Mouse (Mus musculus) embryo, embryonic 10.5 days (tissue): Measurements from ENCODE around the gene Eci1.
"Not testable (repeated sequence)": the region's sequence is repeated elsewhere in the genome, so short reads cannot be mapped to it uniquely, and the experiment has no call there.

Source experiments
- DNase-seq: peaks from one replicate; pipeline ENCODE4 v3.0.0-alpha.2; 2015; ENCODE audit warnings: low spot score

Gene Eci1

DNA sequence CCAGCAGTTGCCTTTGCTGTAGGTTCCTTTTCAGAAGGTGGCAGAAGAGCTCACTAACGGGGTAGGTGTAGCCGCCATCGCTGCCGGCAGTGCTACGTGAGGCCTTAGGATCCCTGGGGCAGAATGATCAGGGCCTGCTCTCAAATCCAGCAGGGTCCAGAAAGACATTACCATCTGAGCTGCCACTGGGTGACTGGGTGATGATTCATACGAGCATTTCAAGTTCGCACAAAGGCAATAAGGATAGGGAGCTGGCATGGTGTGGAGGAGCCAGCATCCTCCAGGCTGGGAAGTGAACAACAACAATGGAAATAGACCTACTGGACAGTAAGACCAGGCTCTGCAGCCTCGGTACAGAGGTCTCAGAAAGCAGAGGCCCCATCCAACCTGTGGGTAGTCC, 13.9 kb downstream of the Eci1 start:
- no peak for DNase-seq

DNA sequence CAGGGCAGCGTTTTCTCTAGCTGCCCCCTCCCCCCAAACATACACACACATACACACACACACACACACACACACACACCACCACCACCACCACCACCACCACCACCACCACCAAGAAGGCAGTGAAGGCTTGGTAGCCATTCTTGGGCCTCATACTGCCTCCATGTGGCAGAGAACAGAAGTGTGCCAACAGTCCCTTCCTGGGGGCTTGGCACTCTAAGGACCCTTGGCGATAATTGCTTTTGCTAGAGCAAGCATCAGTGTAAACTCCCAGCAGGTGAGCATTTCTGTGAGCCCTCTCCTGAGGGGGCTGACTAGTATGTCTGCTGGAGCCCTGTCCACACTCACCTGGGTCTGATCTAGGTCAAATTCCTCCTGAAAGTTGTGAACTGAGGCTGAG, 14.7 kb downstream of the Eci1 start:
- DNase-seq = peak; percentile 33

DNA sequence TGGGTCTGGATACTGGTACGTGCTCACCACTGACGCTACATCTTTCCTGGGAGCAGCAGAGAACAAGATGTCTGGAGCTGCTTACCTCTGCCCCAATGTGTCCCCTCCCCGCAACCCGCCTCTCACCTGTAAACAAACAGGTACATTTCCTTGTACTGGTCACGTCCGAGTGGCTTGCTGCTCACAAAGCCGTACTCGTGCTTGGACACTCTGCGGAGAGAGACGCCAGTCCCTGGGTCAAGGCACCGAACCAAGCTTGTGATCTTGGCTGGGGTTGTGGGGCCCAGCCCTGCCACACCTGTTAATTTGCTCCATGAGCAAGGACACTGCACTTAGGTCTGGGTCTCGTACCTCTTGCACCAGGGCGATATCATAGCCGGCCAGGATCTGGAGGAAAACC, 15.7 kb downstream of the Eci1 start:
- no peak for DNase-seq

DNA sequence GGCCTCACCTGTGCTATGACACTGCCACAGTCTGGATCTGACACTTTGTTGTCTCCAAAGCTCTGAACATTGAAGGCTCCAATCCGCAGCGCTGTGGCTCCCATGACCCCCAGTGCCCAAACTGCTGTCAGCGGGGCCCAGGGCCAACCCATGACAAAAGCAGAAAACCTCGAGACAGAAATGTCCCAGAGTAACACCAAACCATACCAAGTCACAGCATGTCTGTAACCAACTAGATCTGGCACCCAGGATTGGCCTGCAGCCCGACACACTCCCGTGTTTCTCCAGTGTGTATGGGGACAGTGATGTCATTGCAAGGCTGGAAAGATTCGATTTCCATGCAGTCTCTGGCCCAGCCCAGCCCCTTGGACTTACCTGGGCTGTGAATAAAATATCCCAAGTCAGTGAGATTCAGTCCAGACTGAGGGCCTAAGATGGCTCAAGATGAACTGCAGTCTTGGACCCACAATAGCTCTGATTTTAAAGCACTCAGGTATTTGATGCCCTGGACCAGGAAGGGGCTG, 16.3 kb downstream of the Eci1 start, which contains the start of gene Dnase1l2:
Gene Dnase1l2 (minus strand): TSS at position 474 of the 524 bp plus-strand sequence.
- no peak for DNase-seq

DNA sequence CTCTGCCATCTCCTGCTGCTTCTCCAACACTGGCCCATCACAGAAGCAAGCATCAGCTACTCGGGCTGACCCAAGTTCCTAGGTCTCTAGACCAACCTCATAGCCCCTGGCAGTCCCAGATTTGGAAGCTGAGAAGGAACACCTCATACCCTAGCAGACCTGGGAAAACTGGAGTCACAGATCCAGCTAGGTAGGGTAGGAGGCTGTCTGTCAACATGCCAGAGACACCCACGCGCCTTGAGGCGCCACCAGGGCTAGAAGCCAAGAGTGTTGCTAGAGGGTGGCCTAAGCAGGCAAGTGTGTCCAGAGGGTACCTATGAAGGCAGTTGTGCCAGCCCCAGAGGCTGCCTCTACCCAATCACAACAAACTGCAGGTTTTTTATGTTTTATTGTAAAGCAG, 17.0 kb downstream of the Eci1 start:
- DNase-seq = no peak

DNA sequence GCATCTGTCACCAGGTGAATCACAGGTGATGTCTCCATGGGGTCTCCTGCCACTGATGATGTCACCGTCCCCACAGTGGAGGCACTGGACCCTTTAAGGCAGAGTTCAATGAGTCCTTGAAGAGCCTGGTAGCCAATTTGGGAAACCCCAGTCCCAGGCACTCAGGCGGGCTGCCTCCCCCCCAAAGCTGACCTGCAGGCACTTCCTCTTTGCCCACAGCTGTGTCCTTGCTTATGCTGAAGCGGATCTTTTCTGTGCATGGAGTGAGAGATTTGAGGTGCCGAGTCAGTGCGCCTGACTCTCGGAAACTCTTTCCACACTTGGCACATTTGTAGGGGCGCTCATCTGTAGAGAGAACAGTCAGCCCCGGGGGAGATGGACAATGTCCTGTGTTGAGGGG, 20.1 kb downstream of the Eci1 start:
- DNase-seq = no peak

DNA sequence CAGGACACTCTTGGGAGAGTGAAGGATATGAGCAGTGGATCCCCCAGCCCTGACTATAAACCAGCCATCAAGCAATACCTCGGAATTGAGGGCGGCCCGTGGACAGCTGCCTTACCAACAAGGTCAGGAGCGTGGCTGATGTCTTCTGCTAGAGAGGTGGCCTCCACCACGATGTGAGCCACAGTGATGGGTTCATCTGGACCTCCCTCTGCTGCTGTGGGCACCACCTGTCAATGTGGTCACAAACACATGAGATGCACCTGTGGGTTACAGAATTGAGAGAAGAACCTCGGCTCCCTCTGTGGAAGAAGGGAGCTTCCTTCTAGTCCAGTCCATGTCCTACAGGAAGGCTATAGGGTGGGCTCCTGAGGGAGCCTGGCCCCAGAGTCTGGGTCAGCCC, 23.1 kb downstream of the Eci1 start:
- no peak for DNase-seq

DNA sequence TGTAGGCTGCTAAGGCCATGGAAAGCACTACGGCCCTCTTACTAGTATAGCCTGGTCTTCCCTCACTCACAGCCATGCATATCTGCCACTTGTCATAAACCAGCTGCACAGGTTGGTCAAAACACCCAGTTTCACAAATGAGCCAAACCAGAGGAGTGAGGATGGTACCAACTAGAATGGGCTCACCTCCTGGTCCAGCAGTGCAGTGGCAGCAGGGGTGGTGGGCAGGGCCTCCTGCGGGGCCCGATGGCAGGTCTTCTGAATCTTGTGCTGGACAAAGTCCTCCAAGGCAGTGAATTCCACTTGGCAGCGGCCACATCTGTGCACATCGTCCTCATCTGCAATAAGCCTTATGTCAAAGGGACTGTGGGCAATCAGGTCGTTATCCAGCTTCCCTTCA, 24.8 kb downstream of the Eci1 start:
- DNase-seq = no peak

DNA sequence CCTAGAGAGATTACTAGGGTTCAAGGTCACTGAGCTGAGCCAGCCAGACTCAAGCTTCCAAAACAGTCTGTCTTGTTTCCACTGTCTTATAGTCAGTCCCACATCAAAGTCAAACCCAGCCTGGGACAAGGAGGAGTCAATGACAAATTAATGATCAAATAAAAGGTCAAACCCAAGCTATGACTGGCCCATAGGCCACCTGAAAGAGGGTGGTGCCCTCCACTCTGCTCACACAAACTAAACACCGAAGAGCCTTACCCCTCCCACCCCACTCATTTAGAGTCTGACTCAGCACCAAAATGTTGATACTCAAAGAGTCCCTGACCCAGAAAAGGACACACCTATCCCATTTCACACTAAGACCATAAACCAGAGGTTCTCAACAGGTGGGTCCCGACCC, 26.9 kb downstream of the Eci1 start:
- no peak for DNase-seq

DNA sequence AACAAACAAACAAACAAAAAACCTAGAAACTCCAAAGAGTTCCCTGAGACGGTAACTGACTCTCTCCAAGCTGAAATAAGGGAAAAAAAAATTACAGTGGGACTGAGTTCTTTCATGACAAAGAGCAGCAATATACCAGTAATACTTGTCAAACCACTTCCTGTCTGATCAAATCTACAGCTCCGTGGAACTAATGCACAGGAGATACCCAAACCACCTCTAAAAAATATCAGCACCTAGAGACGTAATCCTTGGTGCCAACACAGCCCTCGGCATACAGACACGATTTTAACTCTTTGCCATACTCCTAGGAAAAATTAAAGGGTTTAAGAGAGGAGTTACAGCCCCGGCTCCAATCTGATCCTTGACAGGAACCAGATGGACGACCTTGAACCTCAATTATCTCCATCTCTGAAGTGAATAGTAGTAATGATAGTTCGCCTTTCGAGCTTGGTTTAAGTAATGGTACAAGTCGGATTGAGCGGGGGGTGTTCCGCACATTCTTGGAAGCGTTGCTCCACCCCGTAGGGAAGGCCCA, 27.8 kb downstream of the Eci1 start:
- no peak for DNase-seq

DNA sequence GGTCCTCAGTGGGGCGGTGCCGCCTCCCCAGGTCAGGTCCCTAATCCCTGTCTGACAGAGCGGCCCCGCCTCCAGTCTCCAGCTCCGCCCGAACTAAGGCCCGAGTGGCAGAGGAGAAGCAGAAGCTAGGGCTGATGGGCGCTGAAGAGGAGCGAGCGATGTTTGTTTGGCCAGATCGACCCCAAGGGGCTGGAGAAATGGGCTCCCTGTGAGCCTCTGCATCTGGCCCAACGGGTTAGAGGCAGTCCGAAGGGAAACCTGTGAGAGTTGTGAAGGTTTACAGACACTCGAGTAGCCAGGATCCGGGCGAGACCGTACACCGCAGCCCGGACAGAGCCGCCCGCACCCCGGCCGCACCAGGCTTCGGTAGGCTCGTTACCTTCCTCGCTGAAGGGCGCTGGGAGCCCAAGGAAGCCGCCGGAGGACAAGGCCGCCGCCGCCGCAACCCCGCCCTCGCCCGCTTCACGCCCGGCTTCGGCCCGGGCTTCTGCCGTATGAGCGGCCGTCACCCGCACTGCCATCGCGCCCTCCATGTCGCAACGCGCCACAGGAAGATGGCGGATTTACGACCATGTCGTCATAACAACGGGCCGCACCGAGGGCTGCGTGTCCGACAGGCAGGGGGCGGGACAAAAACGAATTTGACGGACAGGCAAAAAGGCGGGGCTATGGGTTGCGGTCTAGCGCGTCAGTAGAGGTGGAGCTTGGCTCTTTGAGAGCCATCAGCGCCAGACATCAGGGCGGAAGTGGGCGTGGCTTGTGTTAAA, 28.5 kb downstream of the Eci1 start:
- peak; percentile 100 for DNase-seq

DNA sequence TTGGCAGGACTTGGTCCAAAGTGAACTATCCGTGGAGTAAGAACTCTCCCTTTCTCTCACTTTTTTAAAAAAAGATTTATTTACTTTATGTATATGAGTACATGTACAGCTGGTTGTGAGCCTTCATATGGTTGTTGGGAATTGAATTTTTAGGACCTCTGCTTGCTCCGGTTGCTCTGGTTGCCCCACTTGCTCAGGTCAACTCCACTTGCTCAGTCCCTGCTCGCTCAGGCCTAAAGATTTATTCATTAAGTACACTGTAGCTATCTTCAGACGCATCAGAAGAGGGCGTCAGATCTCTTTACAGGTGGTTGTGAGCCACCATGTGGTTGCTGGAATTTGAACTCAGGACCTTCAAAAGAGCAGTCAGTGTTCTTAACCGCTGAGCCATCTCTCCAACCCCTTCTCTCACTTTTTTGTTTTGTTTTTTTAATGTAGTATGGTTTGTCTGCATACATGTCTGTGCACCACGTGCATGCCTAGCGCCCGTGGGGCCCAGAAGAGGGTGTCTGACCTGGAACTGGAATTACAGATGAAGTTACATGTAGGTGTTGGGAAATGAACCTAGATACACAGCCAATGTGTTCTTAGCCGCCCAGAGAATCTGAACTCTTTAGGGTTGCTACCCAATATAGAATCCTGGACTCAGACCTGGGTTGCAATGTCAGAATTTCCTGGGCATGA, 29.2 kb downstream of the Eci1 start:
- DNase-seq = not testable (repeated sequence)

DNA sequence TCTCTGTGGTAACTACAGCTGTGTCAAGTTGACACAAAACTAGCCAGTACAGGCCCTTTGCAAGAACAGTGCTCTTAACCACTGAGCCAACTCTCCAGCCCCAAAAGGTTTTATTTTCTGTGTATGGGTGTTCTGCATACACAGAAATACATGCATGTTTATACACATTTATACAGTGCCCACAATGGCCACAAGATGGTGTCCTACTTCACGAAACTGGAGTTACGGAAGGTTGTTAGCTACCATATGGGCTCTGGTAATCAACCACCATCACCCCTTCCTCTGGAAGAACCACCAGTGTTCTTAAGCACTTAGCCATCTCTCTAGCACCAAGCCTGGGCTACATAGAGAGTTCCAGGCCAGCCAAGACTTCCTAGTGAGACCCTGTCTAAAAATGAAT, 35.1 kb downstream of the Eci1 start:
- peak; percentile 59 for DNase-seq

DNA sequence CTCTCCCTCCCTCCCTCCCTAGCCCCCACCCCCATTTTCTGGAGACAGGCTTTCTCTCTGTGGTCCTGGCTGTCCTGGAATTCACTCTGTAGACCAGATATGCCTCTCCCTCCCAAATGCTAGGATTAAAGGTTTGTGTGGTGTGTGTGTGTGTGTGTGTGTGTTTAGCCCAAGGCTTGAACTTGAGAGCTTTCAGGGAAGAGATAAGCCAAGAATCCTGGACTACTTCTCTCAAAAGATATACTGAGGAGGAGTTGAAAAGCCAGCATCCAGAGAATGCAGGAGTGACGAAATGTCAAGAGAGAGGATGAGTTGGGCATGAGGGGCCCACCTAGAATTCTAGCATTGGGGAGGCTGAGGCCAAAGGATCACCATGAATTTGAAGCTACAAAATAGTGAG, 36.5 kb downstream of the Eci1 start:
- no peak for DNase-seq

DNA sequence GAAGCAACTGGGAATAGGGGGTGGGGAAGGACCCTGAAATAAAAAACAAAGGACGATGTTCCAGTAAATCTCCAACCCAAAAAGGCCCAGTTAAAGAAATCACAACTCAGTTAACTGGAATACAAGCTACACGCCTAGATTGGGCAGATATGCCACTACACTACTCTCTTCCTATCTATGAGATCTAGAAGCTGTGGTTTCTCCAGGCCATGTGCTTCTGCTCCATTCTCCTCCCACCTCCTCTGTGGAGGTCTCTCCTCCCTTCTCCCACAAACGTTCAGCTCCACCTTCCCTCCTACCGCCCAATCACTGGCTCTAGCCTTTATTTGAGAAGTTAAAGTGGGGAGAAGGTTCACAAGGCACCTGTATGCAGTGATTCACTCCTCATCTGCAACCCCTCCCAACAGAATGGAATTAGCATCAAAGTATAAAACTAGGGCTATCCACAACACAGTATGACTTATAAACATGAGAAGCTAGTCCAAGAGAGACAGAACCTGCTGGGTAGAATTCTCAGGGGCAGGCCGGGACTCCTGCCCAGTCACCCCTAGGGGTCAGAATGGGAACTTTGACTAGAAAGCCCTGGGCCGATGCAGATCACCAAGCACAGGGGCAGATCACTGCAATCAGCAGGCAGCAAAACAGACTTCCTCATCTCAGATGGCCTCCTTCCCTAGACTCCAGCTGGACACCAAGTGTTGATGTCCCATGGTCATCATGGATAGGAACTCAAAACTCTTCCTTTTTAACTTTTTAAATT, 37.1 kb downstream of the Eci1 start:
- no peak for DNase-seq

DNA sequence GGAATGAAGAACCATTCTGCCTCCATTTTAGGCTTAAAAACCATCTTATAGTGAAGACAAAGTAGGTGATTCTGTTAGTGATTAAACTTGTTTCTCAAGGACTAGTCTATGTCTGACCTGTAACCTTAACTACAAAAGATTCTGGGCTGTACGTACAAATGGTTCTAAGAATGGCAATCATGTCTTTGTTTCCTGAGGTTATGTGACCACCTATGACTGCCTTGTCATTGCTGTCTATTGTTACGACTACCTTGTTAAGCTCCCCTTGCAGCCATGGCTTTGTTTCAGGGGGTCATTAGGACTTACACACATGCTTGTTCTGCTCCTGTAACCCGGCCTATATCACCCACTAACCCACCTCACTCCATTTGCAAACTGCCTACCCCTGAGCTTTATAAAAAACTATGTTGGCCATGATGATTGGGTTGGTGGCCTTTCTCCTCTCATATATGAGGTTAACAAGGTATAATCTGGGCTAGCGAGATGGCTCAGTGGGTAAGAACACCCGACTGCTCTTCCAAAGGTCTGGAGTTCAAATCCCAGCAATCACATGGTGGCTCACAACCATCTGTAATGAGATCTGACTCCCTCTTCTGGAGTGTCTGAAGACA, 42.3 kb downstream of the Eci1 start:
- no peak for DNase-seq

DNA sequence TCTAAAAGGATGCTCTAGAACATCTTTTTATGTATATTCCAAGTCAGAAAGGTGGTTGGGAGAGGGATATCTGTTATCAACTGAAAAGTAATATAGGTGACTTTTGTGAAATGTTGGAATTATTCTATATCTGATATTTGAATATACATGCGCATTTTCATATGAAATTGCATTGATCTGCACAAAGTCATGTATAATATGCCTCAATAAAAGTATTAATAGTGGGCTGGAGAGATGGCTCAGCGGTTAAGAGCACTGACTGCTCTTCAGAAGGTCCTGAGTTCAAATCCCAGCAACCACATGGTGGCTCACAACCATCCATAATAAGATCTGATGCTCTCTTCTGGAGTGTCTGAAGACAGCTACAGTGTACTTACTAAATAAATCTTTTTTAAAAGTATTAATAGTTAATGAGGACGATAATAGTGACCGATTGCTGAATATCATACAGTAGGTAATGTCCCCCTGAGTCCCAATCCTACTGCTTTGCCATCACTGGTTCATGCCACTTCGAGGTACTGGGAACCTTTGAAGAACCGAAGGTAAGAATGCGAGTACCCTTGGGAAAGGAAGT, 43.0 kb downstream of the Eci1 start:
- no peak for DNase-seq

DNA sequence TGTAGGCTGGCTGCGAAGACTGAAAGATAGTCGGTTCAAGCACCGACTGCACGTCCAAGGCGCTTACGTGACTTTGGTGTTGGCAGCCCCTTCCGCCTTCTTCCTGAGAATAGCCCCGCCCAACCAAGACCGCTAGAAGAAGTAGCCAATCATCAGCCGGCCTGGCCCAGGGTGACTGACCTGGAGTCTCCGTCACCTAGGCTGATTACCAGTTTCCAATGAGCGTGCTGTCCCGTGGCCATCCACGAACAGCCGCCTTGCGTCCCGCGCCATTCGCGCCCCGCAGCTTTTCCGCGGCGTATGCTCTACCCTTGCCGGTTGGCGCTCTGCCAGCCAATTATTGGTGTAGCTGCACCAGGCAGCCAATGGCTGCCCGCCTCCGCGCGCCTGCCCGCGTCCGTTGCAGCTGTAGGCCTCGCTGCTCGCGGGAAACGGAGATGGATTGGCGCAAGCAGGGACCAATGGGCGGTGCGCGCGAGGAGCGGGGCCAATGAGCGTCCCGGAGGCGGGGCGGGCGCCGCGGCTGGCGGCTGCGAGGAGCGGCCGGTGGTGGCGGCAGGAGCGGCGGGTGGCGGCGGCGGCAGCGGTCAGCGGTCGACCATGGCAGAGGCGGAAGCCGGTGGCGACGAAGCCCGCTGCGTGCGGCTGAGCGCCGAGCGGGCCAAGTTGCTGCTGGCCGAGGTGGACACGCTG, 43.6 kb downstream of the Eci1 start, which contains the start of the genes E4f1 and Pgp:
Gene E4f1 (minus strand): TSS at position 404 of the 693 bp plus-strand sequence.
Gene Pgp (plus strand): TSS at position 483 of the 693 bp plus-strand sequence.
- peak; percentile 97 for DNase-seq

DNA sequence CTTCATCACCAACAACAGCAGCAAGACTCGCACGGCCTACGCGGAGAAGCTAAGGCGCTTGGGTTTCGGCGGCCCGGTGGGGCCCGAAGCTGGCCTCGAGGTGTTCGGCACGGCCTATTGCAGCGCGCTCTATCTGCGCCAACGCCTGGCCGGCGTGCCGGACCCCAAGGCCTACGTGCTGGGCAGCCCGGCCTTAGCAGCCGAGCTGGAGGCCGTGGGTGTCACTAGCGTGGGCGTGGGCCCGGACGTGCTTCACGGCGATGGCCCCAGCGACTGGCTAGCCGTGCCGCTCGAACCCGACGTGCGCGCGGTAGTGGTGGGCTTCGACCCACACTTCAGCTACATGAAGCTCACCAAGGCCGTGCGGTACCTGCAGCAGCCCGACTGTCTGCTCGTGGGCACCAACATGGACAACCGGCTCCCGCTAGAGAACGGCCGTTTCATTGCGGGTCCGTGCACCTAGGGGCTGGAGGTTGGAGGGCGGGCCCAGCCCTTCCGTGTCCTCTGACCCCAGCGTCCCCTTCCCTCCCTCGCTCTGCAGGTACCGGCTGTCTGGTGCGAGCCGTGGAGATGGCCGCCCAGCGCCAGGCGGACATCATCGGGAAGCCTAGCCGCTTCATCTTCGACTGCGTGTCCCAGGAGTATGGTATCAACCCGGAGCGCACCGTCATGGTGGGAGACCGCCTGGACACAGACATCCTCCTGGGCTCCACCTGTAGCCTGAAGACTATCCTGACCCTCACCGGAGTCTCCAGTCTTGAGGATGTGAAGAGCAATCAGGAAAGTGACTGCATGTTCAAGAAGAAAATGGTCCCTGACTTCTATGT, 44.5 kb downstream of the Eci1 start:
- DNase-seq = peak; percentile 34

DNA sequence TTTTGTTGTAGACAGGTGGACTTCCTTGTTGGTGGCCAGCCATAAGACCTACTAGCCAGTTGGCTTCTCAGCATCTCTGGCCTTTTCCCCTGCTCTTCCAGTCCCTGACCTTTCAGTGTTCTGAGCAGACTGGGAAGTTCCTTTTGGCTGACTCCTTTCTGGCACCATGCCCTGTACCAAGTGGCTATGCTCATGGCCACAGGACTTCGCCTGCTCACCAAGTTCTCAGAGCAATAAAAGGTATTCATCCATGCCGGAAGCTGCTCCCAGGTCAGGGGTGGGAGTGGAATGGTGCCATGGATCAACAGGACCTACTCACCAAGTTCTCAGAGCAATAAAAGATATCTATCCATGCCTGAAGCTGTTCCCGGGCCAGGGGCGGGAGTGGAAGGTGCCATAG, 46.1 kb downstream of the Eci1 start:
- no peak for DNase-seq
